Mouse (Mus musculus) liver, adult 2 months (tissue): ENCODE data around the gene Loxl1.

ENCODE experiments used
- CTCF ChIP-seq: fragments of 200-500 bp; IDR thresholded peaks from 2 replicates; pipeline ENCODE4 v1.5.1; 2011; ENCODE audit warnings: low read depth, low read length, control low read depth
- POLR2A ChIP-seq: fragments of 200-500 bp; IDR thresholded peaks from 2 replicates; pipeline ENCODE4 v1.6.1; 2011; ENCODE audit warnings: low read length, control low read depth; ENCODE audit not compliant: insufficient read depth; ENCODE audit errors: extremely low read depth

DNA sequence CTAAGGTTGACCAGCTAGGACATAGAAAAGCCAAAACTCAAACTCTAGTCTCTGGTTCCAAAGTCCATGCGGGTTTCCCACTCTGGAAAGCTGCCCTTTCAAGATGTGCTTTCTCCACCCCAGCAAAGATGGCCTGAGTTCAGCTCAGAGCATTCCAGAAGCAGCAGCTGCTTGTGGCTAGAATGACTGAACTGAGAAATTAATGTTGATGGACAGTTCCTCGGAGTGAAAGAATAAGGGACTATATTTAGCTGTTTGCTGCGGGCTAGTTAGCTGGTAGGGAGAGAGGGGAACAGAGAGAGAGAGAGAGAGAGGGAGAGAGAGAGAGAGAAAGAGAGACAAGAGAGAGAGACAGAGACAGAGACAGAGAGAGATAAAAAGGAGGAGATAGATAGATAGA, 18.3 kb upstream of the Loxl1 start:
- TF ChIP-seq CTCF (no peak), POLR2A (no peak)
